ENCODE assay signal across 9 mouse cellular contexts in genomic region chr5:52887085-52887484, GRCm38 (mm10). TPM values are rescaled to one million over a fixed set of nuclear protein-coding genes. Genes with fewer than 3 reads are reported as not detected.
DNase-seq lines count a peak whose midpoint lies in the region; ATAC-seq and TF ChIP-seq lines count a peak whose summit lies in the region.
"Had no signal": no experiment of that assay in that cellular context is flagged by ENCODE, and none has a peak within 500 bp of the region (broad histone marks: within the 10 kb centered on the region; RNA-seq: fewer than 3 reads in every experiment).

No protein-coding gene starts in this region.

- H3K4me2 ChIP-seq in forebrain, postnatal 0 days (ENCODE audit: low read depth) = no peak overlapping the region
- H3K4me2 ChIP-seq in forebrain, embryonic 12.5 days = no peak overlapping the region
- H3K4me2 ChIP-seq: limb, embryonic 12.5 days had no signal

- peak; percentile 46 for DNase-seq in forebrain, postnatal 0 days
- DNase-seq in 416B (ENCODE audit: low read depth) = peak; percentile 79
- peak; percentile 26 for DNase-seq in adrenal gland, adult 8-10 months
- peak; percentile 32 for DNase-seq in embryo, embryonic 9.5 days (ENCODE audit: extremely low spot score)
- peak; percentile 69 to 73 for DNase-seq in kidney, postnatal 4 days
- DNase-seq in lung, postnatal 36 days = peak; percentile 81
- DNase-seq in splenic B cell, adult 2 months (ENCODE audit: low read depth, low spot score) = peak; percentile 72

- no peaks in the 10 kb centered on the region for H3K36me3 ChIP-seq in forebrain, postnatal 0 days (ENCODE audit: insufficient read depth)
- no peaks in the 10 kb centered on the region for H3K36me3 ChIP-seq in forebrain, embryonic 12.5 days (replicated peaks)
- no peaks in the 10 kb centered on the region for H3K36me3 ChIP-seq in splenic B cell, adult 2 months (ENCODE audit: control insufficient read depth, insufficient read depth, low read length, poor library complexity, severe bottlenecking)
- H3K36me3 ChIP-seq: limb, embryonic 12.5 days had no signal

- H3K4me1 ChIP-seq in forebrain, postnatal 0 days (ENCODE audit: insufficient read depth) = no peaks in the 10 kb centered on the region
- H3K4me1 ChIP-seq in forebrain, embryonic 12.5 days = no peaks in the 10 kb centered on the region
- H3K4me1 ChIP-seq: limb, embryonic 12.5 days had no signal

- no peak overlapping the region for H3K27ac ChIP-seq in forebrain, postnatal 0 days (ENCODE audit: low read depth, low read length)
- no peak overlapping the region for H3K27ac ChIP-seq in forebrain, embryonic 12.5 days
- H3K27ac ChIP-seq: limb, embryonic 12.5 days had no signal

- no peaks in the 10 kb centered on the region for H3K27me3 ChIP-seq in forebrain, postnatal 0 days (ENCODE audit: insufficient read depth, low read length)
- no peaks in the 10 kb centered on the region for H3K27me3 ChIP-seq in forebrain, embryonic 12.5 days
- no peaks in the 10 kb centered on the region for H3K27me3 ChIP-seq in splenic B cell, adult 2 months (ENCODE audit: control insufficient read depth, insufficient read depth, low read length, poor library complexity, severe bottlenecking)
- H3K27me3 ChIP-seq: limb, embryonic 12.5 days had no signal

- no peaks in the 10 kb centered on the region for H3K9me3 ChIP-seq in forebrain, postnatal 0 days (ENCODE audit: low read length)
- H3K9me3 ChIP-seq in forebrain, embryonic 12.5 days = peaks cover 8% of the 10 kb centered on the region; the same call in 1 of the 2 replicates

- ATAC-seq in forebrain, postnatal 0 days = no peak
- no peak for ATAC-seq in forebrain, embryonic 12.5 days (ENCODE audit: low FRiP score)

- peak; percentile 59 for TF ChIP-seq CTCF in forebrain, postnatal 0 days (IDR thresholded peaks at IDR 0.05; ENCODE audit: low read depth)

- WGBS in forebrain, postnatal 0 days = 51% methylated on average over 12 of the region's 12 CpGs
- WGBS in forebrain, embryonic 12.5 days = 53% methylated on average over 12 of the region's 12 CpGs

- H3K4me3 ChIP-seq in forebrain, postnatal 0 days (ENCODE audit: low read depth, low read length) = no peak overlapping the region
- H3K4me3 ChIP-seq in forebrain, embryonic 12.5 days (replicated peaks) = no peak overlapping the region
- H3K4me3 ChIP-seq: limb, embryonic 12.5 days had no signal

- no peak overlapping the region for H3K9ac ChIP-seq in forebrain, postnatal 0 days
- H3K9ac ChIP-seq in forebrain, embryonic 12.5 days = no peak overlapping the region
- H3K9ac ChIP-seq: limb, embryonic 12.5 days had no signal

RNA-seq across cellular contexts. Expression of gene Anapc4, which starts 53.3 kb away (rescaled TPM):
- 65.0 and 76.6 TPM in 2 replicates for total RNA-seq in forebrain, postnatal 0 days (2014; rRNA removed)
- 62.7 and 78.1 TPM in 2 replicates for polyA plus RNA-seq in forebrain, postnatal 0 days (2015; fragmentation: Nextera tagmentation; extraction: Ambion mirVana)
- 121 and 127 TPM in 2 replicates for polyA plus RNA-seq in forebrain, embryonic 12.5 days (2016; fragmentation: Nextera tagmentation; extraction: Ambion mirVana)
- total RNA-seq in adrenal gland, adult 8-10 months (2022) = 10 to 100 TPM; 54.9 to 94.2 (median 76.5) TPM

Comparison
In these comparisons a context has a peak if more than half of its experiments do, and no peak if none do; other contexts are left out.
1. DNase-seq: peak in every context shown above with its lines; median percentile 81 in lung, postnatal 36 days; 79 in 416B; 72 in splenic B cell, adult 2 months; 71 in kidney, postnatal 4 days; 46 in forebrain, postnatal 0 days; 32 in embryo, embryonic 9.5 days; 26 in adrenal gland, adult 8-10 months.